Mouse (Mus musculus): ENCODE results near the gene Osbpl8.

- TF ChIP-seq CTCF (IDR thresholded peaks at IDR 0.05; ENCODE audit: control insufficient read depth, insufficient read depth, low read length) (no peak), POLR2A (IDR thresholded peaks at IDR 0.05; ENCODE audit: borderline replicate concordance, control insufficient read depth, low read depth, low read length) (no peak)
Measured at GRCm38 (mm10) chr10:111275822-111276221, 111.3 kb downstream of the Osbpl8 start.

Data from bone marrow, adult 2 months (tissue).